Mouse (Mus musculus) MEL (cell line): ENCODE data around the gene Dnajb5. TPM values are rescaled to one million over a fixed set of nuclear protein-coding genes. Genes with fewer than 3 reads are reported as not detected.

Experiments used
- DNase-seq: peaks from one replicate; pipeline ENCODE4 v3.0.0; 2011; ENCODE audit warnings: low read depth, low spot score
- H3K27ac ChIP-seq: 2 replicates; pipeline ENCODE4 v1.5.1; 2012; ENCODE audit warnings: low read depth, mild to moderate bottlenecking, control low read depth, low read length, moderate library complexity; ENCODE audit not compliant: control insufficient read depth
- H3K27me3 ChIP-seq, 2 experiments: fragments of 150-350 bp in 1 of 2; sonication (generic) in 1 of 2; 2 replicates each; pipeline ENCODE4 v1.6.1; 2012; ENCODE audit warnings: low read length in 2 of 2, mild to moderate bottlenecking in 2 of 2, improper control_type of control experiment in 1 of 2, moderate library complexity in 1 of 2; ENCODE audit not compliant: insufficient read depth in 2 of 2, control insufficient read depth in 1 of 2
- H3K36me3 ChIP-seq, 2 experiments: 2 replicates each; pipeline ENCODE4 v1.6.1; 2012 to 2014; ENCODE audit warnings: low read length in 2 of 2, improper control_type of control experiment in 1 of 2, inconsistent platforms in 1 of 2, mild to moderate bottlenecking in 1 of 2; ENCODE audit not compliant: insufficient read depth in 2 of 2, control insufficient read depth in 1 of 2
- H3K4me1 ChIP-seq, 2 experiments: fragments of 150-350 bp in 1 of 2; sonication (generic) in 1 of 2; 2 replicates each; pipeline ENCODE4 v1.6.1; 2012; ENCODE audit warnings: low read length in 2 of 2, improper control_type of control experiment in 1 of 2, mild to moderate bottlenecking in 1 of 2; ENCODE audit not compliant: insufficient read depth in 2 of 2, control insufficient read depth in 1 of 2
- H3K4me3 ChIP-seq, 2 experiments: fragments of 150-350 bp in 1 of 2; sonication (generic) in 1 of 2; 2 replicates each; pipeline ENCODE4 v1.5.1; 2012; ENCODE audit warnings: low read depth in 2 of 2, low read length in 2 of 2, mild to moderate bottlenecking in 2 of 2, moderate library complexity in 2 of 2, control low read depth in 1 of 2, improper control_type of control experiment in 1 of 2; ENCODE audit not compliant: control insufficient read depth in 1 of 2, insufficient read depth in 1 of 2
- H3K79me2 ChIP-seq: 2 replicates; pipeline ENCODE4 v1.6.1; 2012; ENCODE audit warnings: mild to moderate bottlenecking, low read length, moderate library complexity; ENCODE audit not compliant: control insufficient read depth, poor library complexity, insufficient read depth
- H3K9ac ChIP-seq: 2 replicates; pipeline ENCODE4 v1.6.1; 2012; ENCODE audit warnings: low read depth, mild to moderate bottlenecking, control low read depth, low read length, moderate library complexity; ENCODE audit not compliant: control insufficient read depth, poor library complexity, severe bottlenecking
- H3K9me3 ChIP-seq: fragments of 150-350 bp; sonication (generic); replicated peaks from 2 replicates; pipeline ENCODE4 v1.6.1; 2012; ENCODE audit warnings: mild to moderate bottlenecking, low read length, improper control_type of control experiment, moderate library complexity; ENCODE audit not compliant: insufficient read depth
- BHLHE40 ChIP-seq: IDR thresholded peaks from 2 replicates; pipeline ENCODE4 v1.6.1; 2012; ENCODE audit warnings: low read depth, mild to moderate bottlenecking, inconsistent platforms, low read length, improper control_type of control experiment, borderline replicate concordance
- CHD1 ChIP-seq: IDR thresholded peaks from 2 replicates; pipeline ENCODE4 v1.6.1; 2012; ENCODE audit warnings: low read depth, mild to moderate bottlenecking, inconsistent platforms, low read length, improper control_type of control experiment
- CHD2 ChIP-seq: IDR thresholded peaks from 2 replicates; pipeline ENCODE4 v1.6.1; 2011; ENCODE audit warnings: low read length, improper control_type of control experiment
- CTCF ChIP-seq, 3 experiments: IDR thresholded peaks in 2 of 3; conservative IDR thresholded peaks in 1 of 3; 2 replicates each; pipeline ENCODE4 v1.5.1; 2011 to 2012; ENCODE audit warnings: low read length in 3 of 3, low read depth in 2 of 3, mild to moderate bottlenecking in 2 of 3, improper control_type of control experiment in 1 of 3, inconsistent platforms in 1 of 3, mixed read lengths in 1 of 3, moderate library complexity in 1 of 3; ENCODE audit not compliant: control insufficient read depth in 1 of 3, insufficient read depth in 1 of 3, poor library complexity in 1 of 3, severe bottlenecking in 1 of 3
- E2F4 ChIP-seq: IDR thresholded peaks from 2 replicates; pipeline ENCODE4 v1.6.1; 2011; ENCODE audit warnings: low read depth, low read length, improper control_type of control experiment, borderline replicate concordance
- HCFC1 ChIP-seq: IDR thresholded peaks from 2 replicates; pipeline ENCODE4 v1.6.1; 2012; ENCODE audit warnings: low read depth, mild to moderate bottlenecking, inconsistent platforms, low read length, improper control_type of control experiment, moderate library complexity
- MAX ChIP-seq: IDR thresholded peaks from 2 replicates; pipeline ENCODE4 v1.6.1; 2011; ENCODE audit warnings: low read length, improper control_type of control experiment
- MEF2A ChIP-seq: IDR thresholded peaks from 2 replicates; pipeline ENCODE4 v1.6.1; 2014; ENCODE audit warnings: low read depth, mild to moderate bottlenecking, inconsistent platforms, low read length, improper control_type of control experiment; ENCODE audit not compliant: poor library complexity, insufficient replicate concordance, severe bottlenecking; ENCODE audit errors: extremely low read depth
- MYB ChIP-seq: IDR thresholded peaks from 2 replicates; pipeline ENCODE4 v1.6.1; 2011; ENCODE audit warnings: mild to moderate bottlenecking, low read depth, low read length, improper control_type of control experiment
- POLR2AphosphoS2 ChIP-seq: IDR thresholded peaks from 2 replicates; pipeline ENCODE4 v1.6.1; 2011; ENCODE audit warnings: low read length, improper control_type of control experiment
- POLR2AphosphoS5 ChIP-seq: IDR thresholded peaks from 2 replicates; pipeline ENCODE4 v1.6.1; 2012; ENCODE audit warnings: low read depth, borderline replicate concordance, mild to moderate bottlenecking, inconsistent platforms, low read length, moderate library complexity, mixed read lengths
- RAD21 ChIP-seq: IDR thresholded peaks from 2 replicates; pipeline ENCODE4 v1.6.1; 2011; ENCODE audit warnings: mild to moderate bottlenecking, low read depth, low read length, improper control_type of control experiment
- RCOR1 ChIP-seq: IDR thresholded peaks from 2 replicates; pipeline ENCODE4 v1.6.1; 2012; ENCODE audit warnings: low read depth, mild to moderate bottlenecking, inconsistent platforms, low read length, improper control_type of control experiment
- SIN3A ChIP-seq: IDR thresholded peaks from 2 replicates; pipeline ENCODE4 v1.6.1; 2012; ENCODE audit warnings: low read length, improper control_type of control experiment, inconsistent platforms
- SMC3 ChIP-seq: IDR thresholded peaks from 2 replicates; pipeline ENCODE4 v1.6.1; 2011; ENCODE audit warnings: low read depth, low read length, improper control_type of control experiment
- TCF12 ChIP-seq: IDR thresholded peaks from 2 replicates; pipeline ENCODE4 v1.6.1; 2014; ENCODE audit warnings: low read depth, mild to moderate bottlenecking, inconsistent platforms, low read length, improper control_type of control experiment, moderate library complexity
- USF1 ChIP-seq: IDR thresholded peaks from 2 replicates; pipeline ENCODE4 v1.6.1; 2014; ENCODE audit warnings: low read depth, mild to moderate bottlenecking, inconsistent platforms, low read length, improper control_type of control experiment, moderate library complexity
- ZC3H11A ChIP-seq: IDR thresholded peaks from 2 replicates; pipeline ENCODE4 v1.6.1; 2012; ENCODE audit warnings: low read depth, mild to moderate bottlenecking, inconsistent platforms, low read length, improper control_type of control experiment
- ZKSCAN1 ChIP-seq: IDR thresholded peaks from 2 replicates; pipeline ENCODE4 v1.6.1; 2012; ENCODE audit warnings: low read depth, mild to moderate bottlenecking, inconsistent platforms, low read length, improper control_type of control experiment, moderate library complexity
- ZNF384 ChIP-seq: IDR thresholded peaks from 2 replicates; pipeline ENCODE4 v1.6.1; 2012; ENCODE audit warnings: low read depth, mild to moderate bottlenecking, inconsistent platforms, low read length, improper control_type of control experiment
- polyA plus RNA-seq, 2 experiments: library from polyadenylated mRNA; stranded (reverse) in 1 of 2; unstranded in 1 of 2; fragments of >175 nt in 1 of 2; fragments of >200 nt in 1 of 2; gene quantifications; 2 replicates each; pipeline versions ENCODE4 v1.2.1 to v1.2.4; 2012; ENCODE audit warnings: low replicate concordance in 2 of 2, low read depth in 1 of 2; ENCODE audit not compliant: insufficient read length in 2 of 2, insufficient read depth in 1 of 2, missing spikeins in 1 of 2
- total RNA-seq: library from RNA; depleted of rRNA; stranded (reverse); fragments of 300-350 nt; gene quantifications from 2 replicates; pipeline ENCODE4 v1.2.3, GENCODE M21; 2012

Dnajb5 gene
- total and polyA plus RNA-seq, 3 experiments, result 0.73 to 1.8 TPM; not detected in 1

DNA sequence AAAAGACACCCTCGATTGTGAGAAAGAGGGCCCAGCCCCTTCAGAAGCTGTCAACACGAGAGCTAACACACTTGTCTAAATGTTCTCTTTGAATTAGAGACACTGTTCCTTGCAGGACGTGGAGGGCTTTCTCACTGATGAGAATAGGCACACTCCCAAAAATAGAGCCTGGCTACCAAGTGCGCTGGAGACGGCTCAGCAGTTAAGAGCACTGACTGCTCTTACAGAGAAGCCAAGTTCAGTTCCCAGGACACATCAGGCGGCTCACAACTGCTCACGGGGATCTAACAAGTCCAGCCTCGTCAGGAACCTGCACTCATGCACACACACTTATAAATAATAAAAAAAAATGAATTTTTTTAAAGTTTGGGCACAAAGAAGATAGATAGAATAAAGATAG, 9.3 kb downstream of the Dnajb5 start:
- Histone ChIP-seq H3K9ac (no peak overlapping the region), H3K9me3 (no peaks in the 10 kb centered on the region), H3K4me3 (no peak overlapping the region), H3K36me3 (peaks cover 0 to 4% of the 10 kb centered on the region in 2 experiments; a peak in 2 of 4 replicates), H3K27ac (no peak overlapping the region), H3K27me3 (no peaks in the 10 kb centered on the region), H3K4me1 (peaks cover 0 to 4% of the 10 kb centered on the region in 2 experiments; a peak in 1 of 4 replicates), H3K79me2 (no peaks in the 10 kb centered on the region)
- DNase-seq, result peak; percentile 34
- no peak for TF ChIP-seq SIN3A
- TF ChIP-seq TCF12, result no peak
- no peak for TF ChIP-seq MYB
- TF ChIP-seq SMC3, result no peak
- TF ChIP-seq ZKSCAN1, result no peak
- no peak for TF ChIP-seq CHD1
- TF ChIP-seq E2F4, result no peak
- TF ChIP-seq USF1, result no peak
- no peak for TF ChIP-seq CTCF (IDR thresholded peaks at IDR 0.05 in 2 of 3, conservative IDR thresholded peaks at IDR 0.05 in 1 of 3; ENCODE audit: control insufficient read depth in 1 of 3, insufficient read depth in 1 of 3, low read depth in 2 of 3, low read length in 3 of 3, poor library complexity in 1 of 3, severe bottlenecking in 1 of 3)
- no peak for TF ChIP-seq BHLHE40
- no peak for TF ChIP-seq ZNF384
- TF ChIP-seq HCFC1, result no peak
- TF ChIP-seq CHD2, result no peak
- no peak for TF ChIP-seq POLR2AphosphoS2
- no peak for TF ChIP-seq POLR2AphosphoS5

DNA sequence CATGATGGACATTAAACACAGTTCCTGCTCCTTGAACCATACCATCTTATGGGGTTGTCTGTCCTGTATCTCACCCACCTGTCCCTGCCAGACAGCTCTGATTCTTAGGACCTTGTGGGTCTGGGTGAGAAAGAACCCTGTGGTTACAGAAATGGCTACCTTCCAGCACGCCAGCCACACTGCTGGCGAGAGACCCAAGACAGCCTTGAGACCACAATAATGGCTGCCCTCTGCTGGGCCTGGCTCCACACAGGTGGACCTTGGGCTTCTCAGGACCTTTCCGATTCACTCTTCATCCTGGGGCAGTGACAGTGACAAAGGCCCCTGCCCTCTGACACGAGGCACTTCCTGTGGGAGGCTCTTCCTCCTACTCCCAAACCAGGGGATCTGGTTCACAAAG, 9.8 kb downstream of the Dnajb5 start:
- Histone ChIP-seq H3K4me3 (no peak overlapping the region), H3K79me2 (no peaks in the 10 kb centered on the region), H3K4me1 (peaks cover 0 to 4% of the 10 kb centered on the region in 2 experiments; a peak in 1 of 4 replicates), H3K9me3 (no peaks in the 10 kb centered on the region), H3K9ac (no peak overlapping the region), H3K36me3 (peaks cover 0 to 4% of the 10 kb centered on the region in 2 experiments; a peak in 2 of 4 replicates), H3K27ac (no peak overlapping the region), H3K27me3 (no peaks in the 10 kb centered on the region)
- no peak for DNase-seq
- no peak for TF ChIP-seq MAX
- TF ChIP-seq RCOR1, result no peak

DNA sequence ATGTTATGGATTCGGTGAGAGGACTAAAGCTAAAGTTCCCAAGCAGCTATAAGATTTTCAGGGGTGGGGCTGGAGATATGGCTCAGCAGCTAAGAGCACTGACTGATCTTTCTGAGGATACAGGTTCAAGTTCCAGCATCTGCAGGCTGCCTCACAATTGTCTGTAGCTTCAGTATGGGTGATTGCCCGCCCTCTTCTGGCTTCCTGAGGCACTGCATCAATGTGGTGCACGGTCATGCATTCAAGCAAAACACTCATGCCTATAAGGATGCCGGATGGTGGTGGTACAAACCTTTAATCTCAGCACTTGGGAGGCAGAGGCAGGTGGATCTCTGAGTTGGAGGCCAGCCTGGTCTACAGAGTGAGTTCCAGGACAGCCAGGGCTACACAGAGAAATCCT, 12.0 kb downstream of the Dnajb5 start:
- Histone ChIP-seq H3K4me3 (no peak overlapping the region), H3K9me3 (no peaks in the 10 kb centered on the region), H3K27ac (no peak overlapping the region), H3K79me2 (no peaks in the 10 kb centered on the region), H3K27me3 (no peaks in the 10 kb centered on the region), H3K36me3 (peaks cover 0 to 4% of the 10 kb centered on the region in 2 experiments; a peak in 2 of 4 replicates), H3K9ac (no peak overlapping the region), H3K4me1 (peaks cover 0 to 4% of the 10 kb centered on the region in 2 experiments; a peak in 1 of 4 replicates)
- TF ChIP-seq MEF2A (no peak), USF1 (no peak), ZC3H11A (peak; percentile 55), SMC3 (peak; percentile 77), RAD21 (peak; percentile 50), MYB (no peak), CTCF (IDR thresholded peaks at IDR 0.05 in 2 of 3, conservative IDR thresholded peaks at IDR 0.05 in 1 of 3; ENCODE audit: control insufficient read depth in 1 of 3, insufficient read depth in 1 of 3, low read depth in 2 of 3, low read length in 3 of 3, poor library complexity in 1 of 3, severe bottlenecking in 1 of 3) (peak; percentile 72 to 87 (median 79))
- DNase-seq, result peak; percentile 82
